Mouse (Mus musculus): ENCODE measurements around the gene Slc38a11. TPM values are rescaled to one million over a fixed set of nuclear protein-coding genes. Genes with fewer than 3 reads are reported as not detected.

The Slc38a11 gene
- polyA plus RNA-seq, 1 experiment from 2014 or later: 2.3 TPM

DNA sequence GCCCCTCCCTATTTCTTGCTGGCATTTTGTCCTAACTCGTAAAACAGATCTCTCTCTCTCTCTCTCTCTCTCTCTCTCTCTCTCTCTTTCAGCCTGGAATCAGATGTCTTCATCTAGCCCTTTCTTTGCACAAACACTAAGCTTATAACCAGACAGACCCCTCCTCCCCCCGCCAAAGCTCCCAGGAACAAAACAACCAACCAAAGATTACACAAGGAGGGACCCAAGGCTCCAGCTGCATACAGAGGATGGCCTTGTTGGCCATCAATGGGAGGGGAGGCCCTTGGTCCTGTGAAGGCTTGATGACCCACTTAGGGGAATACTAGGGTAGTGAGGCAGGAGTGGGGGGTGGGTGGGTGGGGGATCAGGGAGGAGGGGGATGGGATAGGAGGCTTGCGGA, 52.6 kb downstream of the Slc38a11 start:
- Histone ChIP-seq H3K9me3 (ENCODE audit: control insufficient read depth, low read length) (no peaks in the 10 kb centered on the region), H3K4me1 (ENCODE audit: control insufficient read depth, insufficient read depth, low read length) (no peaks in the 10 kb centered on the region), H3K4me3 (replicated peaks; ENCODE audit: low read depth, low read length) (no peak overlapping the region), H3K27me3 (ENCODE audit: control insufficient read depth, insufficient read depth, low read length) (no peaks in the 10 kb centered on the region), H3K27ac (replicated peaks; ENCODE audit: low read depth, low read length) (no peak overlapping the region), H3K4me2 (ENCODE audit: low read length) (no peak overlapping the region), H3K36me3 (ENCODE audit: control insufficient read depth, insufficient read depth, low read length) (no peaks in the 10 kb centered on the region), H3K9ac (replicated peaks; ENCODE audit: low read length) (no peak overlapping the region)
- 45% methylated on average over 3 of the region's 3 CpGs for WGBS
- DNase-seq (no peak), ATAC-seq (ENCODE audit: low FRiP score, low TSS enrichment) (no peak)

GRCm38 (mm10) chr2:65296541-65296940, 67.3 kb downstream of the Slc38a11 start:
- Histone ChIP-seq H3K36me3 (ENCODE audit: control insufficient read depth, insufficient read depth, low read length) (no peaks in the 10 kb centered on the region), H3K27ac (replicated peaks; ENCODE audit: low read depth, low read length) (no peak overlapping the region), H3K4me1 (ENCODE audit: control insufficient read depth, insufficient read depth, low read length) (no peaks in the 10 kb centered on the region), H3K27me3 (ENCODE audit: control insufficient read depth, insufficient read depth, low read length) (no peaks in the 10 kb centered on the region), H3K9me3 (ENCODE audit: control insufficient read depth, low read length) (no peaks in the 10 kb centered on the region), H3K4me2 (ENCODE audit: low read length) (no peak overlapping the region), H3K4me3 (replicated peaks; ENCODE audit: low read depth, low read length) (no peak overlapping the region), H3K9ac (replicated peaks; ENCODE audit: low read length) (no peak overlapping the region)
- no peak for ATAC-seq (ENCODE audit: low FRiP score, low TSS enrichment)
- no peak for DNase-seq
- whole genome bisulfite sequencing: 5% methylated on average over 2 of the region's 2 CpGs

DNA sequence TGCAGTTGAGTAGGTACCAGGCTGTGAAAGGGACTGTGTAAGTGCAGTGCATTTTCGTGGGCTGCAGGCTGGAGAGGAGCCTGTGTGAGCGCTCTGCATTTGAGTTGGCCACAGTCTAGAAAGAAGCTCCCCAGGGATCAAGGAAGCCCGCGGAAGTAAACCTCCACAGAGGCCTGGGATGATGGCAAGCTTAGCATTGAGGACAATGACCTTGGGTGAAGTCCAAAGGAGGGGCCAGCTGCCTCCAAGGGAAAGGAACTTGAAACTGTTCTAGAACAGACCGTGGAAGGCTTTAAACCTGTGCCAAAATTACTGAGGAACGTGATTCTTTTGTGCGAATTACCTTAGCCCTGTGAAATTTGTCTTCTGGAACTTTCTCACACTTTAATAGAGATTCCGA, 69.7 kb downstream of the Slc38a11 start:
- no peak overlapping the region for H3K27ac ChIP-seq (replicated peaks; ENCODE audit: low read depth, low read length)
- DNase-seq (peak; percentile 12), ATAC-seq (ENCODE audit: low FRiP score, low TSS enrichment) (no peak)
- H3K4me1 ChIP-seq (ENCODE audit: control insufficient read depth, insufficient read depth, low read length): no peaks in the 10 kb centered on the region
- WGBS: 80% methylated on average over 8 of the region's 8 CpGs
- no peak overlapping the region for H3K9ac ChIP-seq (replicated peaks; ENCODE audit: low read length)
- no peak overlapping the region for H3K4me3 ChIP-seq (replicated peaks; ENCODE audit: low read depth, low read length)
- no peaks in the 10 kb centered on the region for H3K27me3 ChIP-seq (ENCODE audit: control insufficient read depth, insufficient read depth, low read length)
- H3K4me2 ChIP-seq (ENCODE audit: low read length): no peak overlapping the region
- no peaks in the 10 kb centered on the region for H3K9me3 ChIP-seq (ENCODE audit: control insufficient read depth, low read length)
- H3K36me3 ChIP-seq (ENCODE audit: control insufficient read depth, insufficient read depth, low read length): no peaks in the 10 kb centered on the region

- Histone ChIP-seq H3K36me3 (ENCODE audit: control insufficient read depth, insufficient read depth, low read length) (no peaks in the 10 kb centered on the region), H3K27me3 (ENCODE audit: control insufficient read depth, insufficient read depth, low read length) (no peaks in the 10 kb centered on the region), H3K27ac (replicated peaks; ENCODE audit: low read depth, low read length) (no peak overlapping the region), H3K4me2 (ENCODE audit: low read length) (no peak overlapping the region), H3K4me1 (ENCODE audit: control insufficient read depth, insufficient read depth, low read length) (no peaks in the 10 kb centered on the region), H3K4me3 (replicated peaks; ENCODE audit: low read depth, low read length) (no peak overlapping the region), H3K9ac (replicated peaks; ENCODE audit: low read length) (no peak overlapping the region), H3K9me3 (ENCODE audit: control insufficient read depth, low read length) (no peaks in the 10 kb centered on the region)
- DNase-seq (no peak), ATAC-seq (ENCODE audit: low FRiP score, low TSS enrichment) (no peak)
- WGBS: 94% methylated on average over 8 of the region's 8 CpGs
Observed at GRCm38 (mm10) chr2:65293411-65293810, 70.4 kb downstream of the Slc38a11 start.

GRCm38 (mm10) chr2:65289721-65290120, 74.1 kb downstream of the Slc38a11 start:
- no peak for DNase-seq
- H3K4me1 ChIP-seq (ENCODE audit: control insufficient read depth, insufficient read depth, low read length): no peaks in the 10 kb centered on the region
- WGBS: 87% methylated on average over 4 of the region's 4 CpGs
- H3K9ac ChIP-seq (replicated peaks; ENCODE audit: low read length): no peak overlapping the region
- no peak overlapping the region for H3K27ac ChIP-seq (replicated peaks; ENCODE audit: low read depth, low read length)
- ATAC-seq (ENCODE audit: low FRiP score, low TSS enrichment): no peak
- no peaks in the 10 kb centered on the region for H3K36me3 ChIP-seq (ENCODE audit: control insufficient read depth, insufficient read depth, low read length)
- H3K4me2 ChIP-seq (ENCODE audit: low read length): no peak overlapping the region
- no peaks in the 10 kb centered on the region for H3K9me3 ChIP-seq (ENCODE audit: control insufficient read depth, low read length)
- no peaks in the 10 kb centered on the region for H3K27me3 ChIP-seq (ENCODE audit: control insufficient read depth, insufficient read depth, low read length)
- H3K4me3 ChIP-seq (replicated peaks; ENCODE audit: low read depth, low read length): no peak overlapping the region

DNA sequence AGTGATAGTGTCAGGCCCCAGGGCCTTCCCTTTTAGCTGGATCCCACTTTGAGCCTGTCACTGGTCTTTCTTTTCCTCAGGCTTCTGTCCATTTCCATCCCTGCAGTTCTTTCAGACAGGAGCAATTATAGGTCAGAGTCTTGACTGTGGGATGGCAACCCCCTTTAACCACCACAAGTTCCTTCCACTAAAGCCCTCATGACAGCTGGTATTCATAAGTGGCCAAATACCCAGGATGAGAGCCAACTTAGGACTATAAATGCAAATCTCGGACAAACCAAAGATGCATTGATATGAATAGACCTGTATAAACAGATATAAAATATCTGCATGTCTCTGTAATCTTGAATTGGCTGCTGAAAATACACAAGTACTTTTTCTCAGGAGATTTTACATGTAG, 75.1 kb downstream of the Slc38a11 start:
- no peaks in the 10 kb centered on the region for H3K4me1 ChIP-seq (ENCODE audit: control insufficient read depth, insufficient read depth, low read length)
- ATAC-seq (ENCODE audit: low FRiP score, low TSS enrichment) (no peak), DNase-seq (no peak)
- no peaks in the 10 kb centered on the region for H3K9me3 ChIP-seq (ENCODE audit: control insufficient read depth, low read length)
- no peaks in the 10 kb centered on the region for H3K27me3 ChIP-seq (ENCODE audit: control insufficient read depth, insufficient read depth, low read length)
- H3K36me3 ChIP-seq (ENCODE audit: control insufficient read depth, insufficient read depth, low read length): no peaks in the 10 kb centered on the region
- no peak overlapping the region for H3K27ac ChIP-seq (replicated peaks; ENCODE audit: low read depth, low read length)
- no peak overlapping the region for H3K4me3 ChIP-seq (replicated peaks; ENCODE audit: low read depth, low read length)
- WGBS: 91% methylated on average over 1 of the region's 1 CpGs
- H3K4me2 ChIP-seq (ENCODE audit: low read length): no peak overlapping the region
- H3K9ac ChIP-seq (replicated peaks; ENCODE audit: low read length): no peak overlapping the region

- H3K9ac ChIP-seq (replicated peaks; ENCODE audit: low read length): no peak overlapping the region
- 64% methylated on average over 3 of the region's 3 CpGs for WGBS
- no peaks in the 10 kb centered on the region for H3K27me3 ChIP-seq (ENCODE audit: control insufficient read depth, insufficient read depth, low read length)
- H3K4me2 ChIP-seq (ENCODE audit: low read length): no peak overlapping the region
- no peak overlapping the region for H3K4me3 ChIP-seq (replicated peaks; ENCODE audit: low read depth, low read length)
- no peaks in the 10 kb centered on the region for H3K36me3 ChIP-seq (ENCODE audit: control insufficient read depth, insufficient read depth, low read length)
- H3K27ac ChIP-seq (replicated peaks; ENCODE audit: low read depth, low read length): no peak overlapping the region
- DNase-seq (peak; percentile 17), ATAC-seq (ENCODE audit: low FRiP score, low TSS enrichment) (no peak)
- no peaks in the 10 kb centered on the region for H3K4me1 ChIP-seq (ENCODE audit: control insufficient read depth, insufficient read depth, low read length)
- H3K9me3 ChIP-seq (ENCODE audit: control insufficient read depth, low read length): no peaks in the 10 kb centered on the region
Observed at GRCm38 (mm10) chr2:65285380-65285779, 78.5 kb downstream of the Slc38a11 start.

- Histone ChIP-seq H3K9ac (replicated peaks; ENCODE audit: low read length) (no peak overlapping the region), H3K4me2 (ENCODE audit: low read length) (no peak overlapping the region), H3K27me3 (ENCODE audit: control insufficient read depth, insufficient read depth, low read length) (no peaks in the 10 kb centered on the region), H3K36me3 (ENCODE audit: control insufficient read depth, insufficient read depth, low read length) (no peaks in the 10 kb centered on the region), H3K4me3 (replicated peaks; ENCODE audit: low read depth, low read length) (no peak overlapping the region), H3K27ac (replicated peaks; ENCODE audit: low read depth, low read length) (no peak overlapping the region), H3K9me3 (ENCODE audit: control insufficient read depth, low read length) (no peaks in the 10 kb centered on the region), H3K4me1 (ENCODE audit: control insufficient read depth, insufficient read depth, low read length) (no peaks in the 10 kb centered on the region)
- DNase-seq (no peak), ATAC-seq (ENCODE audit: low FRiP score, low TSS enrichment) (no peak)
- WGBS: 88% methylated on average over 6 of the region's 6 CpGs
Observed at GRCm38 (mm10) chr2:65282979-65283378, 80.9 kb downstream of the Slc38a11 start.

GRCm38 (mm10) chr2:65279029-65279690, 84.7 kb downstream of the Slc38a11 start:
- 44% methylated on average over 4 of the region's 4 CpGs for WGBS
- Histone ChIP-seq H3K9ac (replicated peaks; ENCODE audit: low read length) (no peak overlapping the region), H3K27ac (replicated peaks; ENCODE audit: low read depth, low read length) (no peak overlapping the region), H3K4me1 (ENCODE audit: control insufficient read depth, insufficient read depth, low read length) (no peaks in the 10 kb centered on the region), H3K4me2 (ENCODE audit: low read length) (no peak overlapping the region), H3K36me3 (ENCODE audit: control insufficient read depth, insufficient read depth, low read length) (no peaks in the 10 kb centered on the region), H3K27me3 (ENCODE audit: control insufficient read depth, insufficient read depth, low read length) (no peaks in the 10 kb centered on the region), H3K9me3 (ENCODE audit: control insufficient read depth, low read length) (no peaks in the 10 kb centered on the region), H3K4me3 (replicated peaks; ENCODE audit: low read depth, low read length) (no peak overlapping the region)
- DNase-seq (no peak), ATAC-seq (ENCODE audit: low FRiP score, low TSS enrichment) (no peak)
